In the genomic region with DNA sequence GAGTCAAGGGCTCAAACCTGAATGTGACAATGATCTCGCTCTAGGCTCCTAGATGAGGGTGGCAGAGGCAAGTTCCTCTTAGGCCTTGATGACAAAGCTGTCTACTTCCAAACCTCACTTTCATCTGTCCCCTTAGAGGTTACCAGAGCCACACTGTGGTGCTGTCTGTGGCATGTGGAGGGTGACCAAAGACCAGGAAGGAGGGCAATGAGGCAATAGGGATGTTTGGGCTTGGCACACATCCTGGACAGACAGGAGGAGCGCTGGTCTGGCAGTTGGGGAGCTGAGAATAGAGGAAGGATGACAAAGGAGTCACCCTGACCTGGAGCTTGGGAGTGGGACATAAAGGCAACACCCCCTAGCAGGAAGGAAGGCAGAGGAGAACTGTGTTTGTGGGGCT, we compare ENCODE assay signal across 29 mouse cellular contexts. TPM values are rescaled to one million over a fixed set of nuclear protein-coding genes. Genes with fewer than 3 reads are reported as not detected.
DNase-seq lines count a peak whose midpoint lies in the region; ATAC-seq lines count a peak whose summit lies in the region.
"Had no signal": no experiment of that assay in that cellular context is flagged by ENCODE, and none has a peak within 500 bp of the region (broad histone marks: within the 10 kb centered on the region; RNA-seq: fewer than 3 reads in every experiment).

No protein-coding gene starts in this region.

- H3K9ac ChIP-seq in midbrain, embryonic 13.5 days (replicated peaks) = no peak overlapping the region
- no peak overlapping the region for H3K9ac ChIP-seq in midbrain, embryonic 15.5 days
- H3K9ac ChIP-seq: embryonic facial prominence, embryonic 12.5 days; heart, embryonic 15.5 days; hindbrain, embryonic 14.5 days; limb, embryonic 12.5 days; neural tube, embryonic 13.5 days had no signal

- no peak overlapping the region for H3K4me2 ChIP-seq in midbrain, embryonic 13.5 days (replicated peaks)
- H3K4me2 ChIP-seq in midbrain, embryonic 15.5 days = no peak overlapping the region
- H3K4me2 ChIP-seq: embryonic facial prominence, embryonic 12.5 days; heart, embryonic 15.5 days; hindbrain, embryonic 14.5 days; limb, embryonic 12.5 days; neural tube, embryonic 13.5 days had no signal

- H3K9me3 ChIP-seq in midbrain, embryonic 13.5 days = no peaks in the 10 kb centered on the region; the same call in 1 of the 2 replicates
- H3K9me3 ChIP-seq in midbrain, embryonic 15.5 days = no peaks in the 10 kb centered on the region
- H3K9me3 ChIP-seq: embryonic facial prominence, embryonic 12.5 days; heart, embryonic 15.5 days; limb, embryonic 12.5 days; neural tube, embryonic 13.5 days had no signal

- peaks cover 57% of the 10 kb centered on the region for H3K27me3 ChIP-seq in midbrain, embryonic 13.5 days
- H3K27me3 ChIP-seq in midbrain, embryonic 15.5 days (replicated peaks) = no peaks in the 10 kb centered on the region; the same call in 1 of the 2 replicates
- H3K27me3 ChIP-seq: embryonic facial prominence, embryonic 12.5 days; heart, embryonic 15.5 days; limb, embryonic 12.5 days had no signal

- DNase-seq in layer of hippocampus, adult 11-12 months (ENCODE audit: low spot score) = no peak
- DNase-seq in left cerebral cortex, postnatal 25 days (ENCODE audit: low spot score in 2 of 2) = no peak
- DNase-seq in cerebellum, adult 9-11 months = no peak
- DNase-seq: adrenal gland, adult 2 months; adrenal gland, postnatal 36 days; cerebellum, adult 2 months; cerebellum, postnatal 36 days; embryo, embryonic 11 days; kidney, adult 9 months; kidney, postnatal 10 days; layer of hippocampus, adult 9-11 months; midbrain, embryonic 14.5 days; right cerebral cortex, postnatal 25 days; spleen, adult 18-20 months; thymus, adult 18-20 months; thymus, postnatal 25 days had no signal

- H3K27ac ChIP-seq in midbrain, embryonic 13.5 days = peak overlapping the region; percentile 77
- no peak overlapping the region for H3K27ac ChIP-seq in midbrain, embryonic 15.5 days
- H3K27ac ChIP-seq: embryonic facial prominence, embryonic 12.5 days; heart, embryonic 15.5 days; limb, embryonic 12.5 days; stomach, postnatal 0 days had no signal

- no peak overlapping the region for H3K4me3 ChIP-seq in midbrain, embryonic 13.5 days (replicated peaks)
- H3K4me3 ChIP-seq in midbrain, embryonic 15.5 days = no peak overlapping the region
- H3K4me3 ChIP-seq: embryonic facial prominence, embryonic 12.5 days; heart, embryonic 15.5 days; limb, embryonic 12.5 days; myocyte; neural tube, embryonic 13.5 days had no signal

- no peaks in the 10 kb centered on the region for H3K36me3 ChIP-seq in midbrain, embryonic 13.5 days
- no peaks in the 10 kb centered on the region for H3K36me3 ChIP-seq in midbrain, embryonic 15.5 days (replicated peaks)
- H3K36me3 ChIP-seq: embryonic facial prominence, embryonic 12.5 days; heart, embryonic 15.5 days; limb, embryonic 12.5 days; neural tube, embryonic 13.5 days had no signal

- H3K4me1 ChIP-seq in midbrain, embryonic 13.5 days (replicated peaks) = peaks cover 25% of the 10 kb centered on the region
- H3K4me1 ChIP-seq in midbrain, embryonic 15.5 days = peaks cover 14% of the 10 kb centered on the region
- H3K4me1 ChIP-seq: heart, embryonic 15.5 days had no signal

- ATAC-seq in midbrain, embryonic 13.5 days = no peak
- no peak for ATAC-seq in midbrain, embryonic 15.5 days (replicated peaks)
- peak; percentile 93 for ATAC-seq in granulocyte monocyte progenitor cell, adult 5-6 weeks (replicated peaks; ENCODE audit: poor library complexity, severe bottlenecking)
- ATAC-seq in megakaryocyte progenitor cell, adult 5-6 weeks (replicated peaks; ENCODE audit: poor library complexity) = peak; percentile 96
- ATAC-seq: activated CD4-positive, CD25-positive, alpha-beta regulatory T cell, adult 4 months; intestine, postnatal 0 days had no signal

- intact Hi-C loops in left cerebral cortex, postnatal 25 days (cut with DNase I) = no loop called here

- 92% methylated on average over 2 of the region's 2 CpGs for WGBS in midbrain, embryonic 13.5 days
- 79% methylated on average over 2 of the region's 2 CpGs for WGBS in midbrain, embryonic 15.5 days

RNA-seq across cellular contexts. Expression of gene Hdac4, which starts 29.8 kb away (rescaled TPM):
- polyA plus RNA-seq in midbrain, embryonic 13.5 days (2015; fragmentation: Nextera tagmentation; extraction: Ambion mirVana) = 24.3 and 25.6 TPM in 2 replicates
- 27.9 and 30.9 TPM in 2 replicates for polyA plus RNA-seq in midbrain, embryonic 15.5 days (2015; fragmentation: Nextera tagmentation; extraction: Ambion mirVana)
- 11.7 and 13.0 TPM in 2 replicates for total RNA-seq in granulocyte monocyte progenitor cell, adult 5-6 weeks (2014; fragmentation: Nextera tagmentation)
- total RNA-seq in granulocyte monocyte progenitor cell, adult 5-6 weeks (2017) = 12.1 and 13.8 TPM in 2 replicates
- total RNA-seq in megakaryocyte progenitor cell, adult 5-6 weeks (2015) = 13.8 and 22.6 TPM in 2 replicates
- total RNA-seq in megakaryocyte progenitor cell, adult 5-6 weeks (2017) = 8.4 and 9.3 TPM in 2 replicates
- 100 to 1,000 TPM; 111 to 112 TPM for total RNA-seq in left cerebral cortex, postnatal 25 days (2021)

Comparison
In these comparisons a context has a peak if more than half of its experiments do, and no peak if none do; other contexts are left out.
1. ATAC-seq: peak in granulocyte monocyte progenitor cell, adult 5-6 weeks (single experiment) and megakaryocyte progenitor cell, adult 5-6 weeks (single experiment); none in midbrain, embryonic 13.5 days (single experiment) and midbrain, embryonic 15.5 days (single experiment).
2. RNA of gene Hdac4, which starts 29.8 kb away (total RNA-seq): 111 to 112 TPM in left cerebral cortex, postnatal 25 days; 8.4 to 22.6 TPM in megakaryocyte progenitor cell, adult 5-6 weeks and 11.7 to 13.8 TPM in granulocyte monocyte progenitor cell, adult 5-6 weeks; every median in the first group is over 4 times any median in the second.